Mouse (Mus musculus) natural killer cell, adult 2 months (primary cell): ENCODE data around the gene Chchd6.

Experiments
- DNase-seq, 2 experiments: peaks; one replicate each; pipeline ENCODE4 v3.0.0; 2022; ENCODE audit warnings: low spot score in 2 of 2

Chchd6 gene

DNA sequence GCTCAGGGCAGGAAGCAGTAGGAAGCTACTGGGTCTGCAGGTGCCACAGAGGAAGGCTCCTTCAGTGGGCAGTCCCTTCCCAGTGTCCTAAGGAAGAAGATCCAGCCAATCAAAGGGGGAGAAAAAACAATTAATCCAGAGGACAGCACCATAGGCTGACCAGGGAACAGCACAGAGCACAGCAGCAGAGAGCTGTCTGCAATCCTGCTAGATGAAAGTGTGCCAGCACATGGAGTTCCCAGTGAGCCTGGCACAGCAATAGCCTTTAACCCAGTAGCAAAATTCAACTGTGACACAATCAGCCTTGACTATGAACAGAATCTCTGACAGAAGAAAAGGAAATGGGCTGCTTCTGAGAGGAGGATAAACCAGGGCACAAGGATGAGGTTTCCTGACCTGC lies 9.8 kb downstream of the Chchd6 start:
- no peak for DNase-seq

DNA sequence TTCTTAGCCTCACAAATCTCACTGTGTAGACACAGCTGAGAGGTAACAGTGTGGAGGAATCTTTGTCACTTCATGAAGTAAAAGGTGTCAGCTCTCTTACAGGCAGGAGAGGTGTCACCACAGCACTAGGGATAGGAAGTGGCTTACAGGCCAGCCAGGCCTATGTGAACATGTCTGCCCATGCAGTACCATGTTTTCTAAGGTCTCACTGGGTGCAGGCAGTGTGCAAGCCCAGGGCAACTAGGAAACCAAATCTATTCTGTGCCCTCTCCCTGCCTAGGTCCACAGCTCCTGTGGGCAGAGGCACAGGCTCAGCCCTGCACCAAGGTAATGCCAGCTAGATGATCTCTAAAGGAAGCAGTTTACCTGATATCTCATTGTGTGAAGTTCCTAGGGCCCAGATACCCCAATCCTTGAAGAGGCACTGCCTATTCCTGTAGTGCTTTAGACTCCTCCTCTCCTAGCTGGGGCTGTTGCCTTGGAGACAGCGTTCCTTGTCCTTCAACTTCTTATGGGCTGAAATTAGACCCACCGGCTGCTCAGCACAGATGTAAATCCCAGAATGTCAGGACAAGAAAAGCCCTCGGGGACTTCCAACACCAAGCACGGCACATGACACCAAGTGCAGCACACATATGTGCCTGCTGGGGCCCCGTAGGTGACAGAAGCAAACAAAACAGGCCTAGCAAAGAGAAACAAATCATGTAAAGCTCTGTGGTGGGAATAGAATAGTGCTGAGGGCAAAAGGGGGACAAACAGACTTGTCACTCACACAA lies 10.6 kb downstream of the Chchd6 start:
- no peak for DNase-seq

DNA sequence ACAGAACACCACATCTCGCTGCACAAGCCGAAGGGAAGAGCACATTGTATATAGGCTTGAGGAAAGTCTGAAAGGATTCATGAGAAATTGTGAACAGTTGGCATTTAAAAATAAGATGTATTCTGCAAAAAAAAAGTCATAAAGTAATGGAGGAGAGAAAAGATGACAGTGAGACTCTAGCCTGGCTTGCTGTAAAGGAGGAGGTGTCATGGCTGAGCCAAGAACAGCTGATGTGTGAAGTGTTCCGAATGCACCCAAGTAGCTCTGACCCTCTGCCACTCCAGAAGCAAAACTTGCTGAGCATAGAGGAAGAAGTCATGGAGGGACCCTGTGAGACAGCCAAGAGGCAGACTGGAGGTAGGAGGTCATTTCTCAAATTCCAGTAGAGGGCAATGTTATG lies 12.3 kb downstream of the Chchd6 start:
- no peak for DNase-seq

DNA sequence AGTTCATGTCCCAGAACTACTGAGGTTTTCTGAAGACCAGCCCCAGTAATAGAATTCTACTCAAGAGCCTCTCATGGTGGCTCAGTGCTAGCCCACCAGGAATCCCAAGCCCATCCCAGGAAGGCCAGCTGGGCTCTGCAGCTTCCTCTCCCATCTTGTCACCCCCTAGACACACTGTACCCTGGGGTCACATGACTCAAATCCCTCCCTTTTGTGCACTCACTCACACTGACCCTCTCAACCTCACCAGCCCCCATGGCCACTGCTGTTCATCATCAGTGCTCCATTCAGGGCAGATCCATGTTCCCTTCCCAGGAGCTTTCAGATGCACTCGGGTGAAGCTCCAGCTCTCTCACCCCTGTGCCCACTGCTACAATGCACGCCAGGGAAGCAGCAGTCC lies 20.8 kb downstream of the Chchd6 start:
- DNase-seq = no peak

DNA sequence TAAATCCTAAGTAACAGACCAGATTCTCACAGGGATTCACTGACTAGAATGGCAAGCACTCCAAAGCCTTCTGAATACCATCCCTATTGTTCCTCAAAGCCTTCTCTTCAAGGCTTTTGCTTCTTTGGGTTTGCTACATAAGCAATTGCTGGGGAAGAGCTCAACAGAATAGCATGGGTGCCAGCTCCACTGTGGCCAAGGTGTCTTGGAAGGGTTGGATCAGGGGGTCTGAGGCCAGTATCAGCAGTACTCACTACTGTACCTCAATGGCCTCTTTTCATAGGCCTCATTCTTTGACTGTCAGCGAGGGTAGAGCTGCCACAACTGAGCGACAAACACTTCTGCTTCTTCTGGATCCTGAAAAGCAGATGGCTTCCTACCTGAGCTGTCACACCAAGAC lies 21.7 kb downstream of the Chchd6 start:
- no peak for DNase-seq

DNA sequence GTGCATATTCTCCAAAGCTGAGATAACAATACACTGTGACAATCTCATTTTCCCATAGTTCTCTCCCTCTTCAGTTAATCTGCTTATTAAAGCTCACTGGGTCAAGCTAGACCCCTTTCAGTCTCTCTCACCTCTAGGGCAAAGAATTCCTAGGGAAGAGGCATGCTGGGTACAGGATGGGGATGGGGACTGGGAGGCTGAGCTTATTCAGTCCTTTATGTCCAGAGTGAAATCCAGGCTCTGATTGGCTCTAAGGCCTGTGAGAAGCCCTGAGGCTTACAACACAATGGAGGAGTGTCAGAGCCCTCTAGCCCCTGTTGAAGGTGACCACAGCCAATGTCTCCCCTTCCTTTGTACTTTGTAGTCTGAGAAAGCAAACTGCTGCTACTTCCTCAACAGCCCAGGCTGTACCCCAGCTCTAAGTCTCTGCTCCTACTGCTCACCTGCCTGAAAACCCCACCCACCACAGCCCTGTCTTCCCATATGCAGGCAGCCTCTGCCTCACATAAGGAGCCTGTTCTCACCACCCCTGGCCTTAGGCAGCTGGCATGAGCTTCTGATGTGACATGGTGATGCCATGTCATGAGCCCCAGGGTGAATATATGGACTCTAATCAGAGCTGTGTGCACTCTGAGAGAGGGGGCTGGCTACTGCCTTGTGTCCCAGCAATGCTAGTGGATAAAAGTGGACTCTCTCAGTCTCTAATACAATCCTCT lies 22.4 kb downstream of the Chchd6 start:
- no peak for DNase-seq

DNA sequence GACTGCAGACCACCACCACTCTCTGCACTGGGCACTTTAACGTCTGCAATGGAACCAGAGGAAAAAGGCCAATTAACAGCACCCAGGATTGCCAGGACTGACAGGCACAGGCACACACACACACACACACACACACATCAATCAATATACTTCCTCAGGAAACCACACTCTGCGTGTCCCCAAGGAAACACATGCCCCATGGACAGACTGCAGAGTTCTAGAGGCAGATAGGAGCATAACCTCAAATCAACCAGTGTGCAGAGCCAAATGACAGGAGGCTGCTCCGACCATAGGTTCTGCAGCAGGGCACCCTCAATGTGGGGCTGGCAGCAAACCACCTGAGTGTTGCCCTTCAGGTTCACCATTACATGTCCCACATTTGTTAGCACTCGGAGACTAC lies 26.1 kb downstream of the Chchd6 start:
- DNase-seq = no peak

DNA sequence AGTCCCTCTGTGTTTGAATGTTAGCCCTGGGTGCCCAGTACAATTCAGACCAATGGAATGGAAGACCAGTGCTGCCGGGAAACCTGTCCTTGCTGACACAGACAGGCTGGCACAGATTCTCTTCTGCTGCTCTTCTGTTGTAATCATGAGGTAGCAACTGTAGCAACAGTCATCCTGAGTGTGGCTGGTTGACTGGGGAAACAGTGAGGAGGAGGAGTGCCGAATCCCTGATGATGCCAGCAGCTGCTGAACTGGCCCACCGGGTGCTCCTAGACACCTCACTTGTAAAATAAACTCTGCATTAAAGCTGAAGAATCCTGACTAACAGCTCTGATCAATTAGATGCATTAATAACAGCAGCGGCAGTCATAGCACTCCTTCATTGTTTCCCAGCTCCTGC lies 28.7 kb downstream of the Chchd6 start:
- no peak for DNase-seq

DNA sequence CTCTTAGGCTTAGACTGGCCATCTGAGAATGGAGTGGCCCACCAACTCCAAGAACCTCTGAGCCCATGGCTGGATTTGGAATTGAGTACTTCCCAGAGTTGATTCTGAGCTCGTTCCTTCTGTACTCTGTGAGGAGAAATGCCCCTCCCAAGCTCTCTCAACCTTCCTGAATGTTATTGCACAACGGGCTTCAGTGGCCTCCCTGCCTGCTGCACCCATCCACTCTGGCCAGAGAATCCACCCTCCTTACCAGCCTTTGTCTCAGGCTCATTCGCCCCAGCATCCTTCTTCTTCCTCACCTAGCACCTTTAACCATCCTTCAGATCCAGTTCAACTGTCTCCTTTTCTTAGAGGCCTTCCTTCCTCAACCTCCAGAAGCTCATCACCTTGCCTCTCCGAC lies 32.1 kb downstream of the Chchd6 start:
- DNase-seq = no peak

DNA sequence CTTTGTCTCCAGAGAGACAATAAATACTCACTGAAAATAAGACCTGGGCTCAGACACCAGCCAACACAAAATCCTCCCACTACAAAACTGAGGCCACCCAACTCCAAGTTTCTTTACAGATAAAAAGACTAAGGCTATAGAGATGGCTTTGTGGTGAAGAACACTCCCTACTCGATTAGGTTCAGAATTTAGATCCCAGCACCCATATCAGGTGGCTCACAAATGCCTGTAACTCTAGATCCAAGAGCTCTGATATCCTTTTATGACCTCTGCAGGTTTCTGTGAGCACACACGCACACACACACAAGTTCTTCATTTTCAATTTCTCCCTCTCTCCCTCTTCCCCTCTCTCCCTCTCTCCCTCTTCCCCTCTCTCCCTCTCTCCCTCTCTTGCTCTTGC lies 34.6 kb downstream of the Chchd6 start:
- DNase-seq = no peak

DNA sequence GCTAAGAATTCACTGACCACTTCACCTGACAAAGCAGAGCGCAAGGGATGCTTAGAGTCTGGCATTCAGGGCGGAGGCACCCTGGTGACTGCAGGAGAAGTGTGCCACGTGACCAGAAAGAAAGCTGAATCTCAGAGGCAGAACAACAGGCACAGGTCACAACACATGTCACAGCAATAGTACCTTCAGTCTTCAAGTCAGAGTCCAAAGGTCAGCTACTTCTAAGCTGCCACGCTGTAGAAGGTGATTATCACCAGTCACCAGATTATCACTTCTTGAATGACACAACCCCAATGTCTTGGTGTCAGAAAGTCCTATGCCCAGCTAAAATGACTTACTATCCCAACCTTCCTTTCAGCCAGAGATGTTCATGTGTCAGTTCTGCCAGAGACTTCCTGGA lies 37.8 kb downstream of the Chchd6 start:
- no peak for DNase-seq

DNA sequence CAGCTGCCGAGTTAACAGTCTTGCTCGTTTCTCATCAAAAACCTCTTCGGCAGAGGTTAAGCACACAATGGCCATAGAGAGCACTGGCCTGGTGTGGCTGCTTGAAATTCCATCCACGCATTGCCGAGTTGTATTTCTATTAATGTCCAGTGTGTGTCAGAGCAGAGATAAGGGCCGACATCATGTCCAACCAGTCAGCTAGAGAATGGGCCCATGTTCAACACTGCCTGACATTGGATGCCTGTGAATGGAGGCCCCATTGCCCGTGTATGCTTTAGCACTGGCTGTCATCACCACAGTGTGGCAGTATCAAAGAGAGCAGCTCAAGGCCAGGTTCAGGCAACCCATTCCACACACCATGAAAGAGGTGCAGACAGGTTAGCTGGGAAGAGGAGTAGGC lies 38.9 kb downstream of the Chchd6 start:
- no peak for DNase-seq

DNA sequence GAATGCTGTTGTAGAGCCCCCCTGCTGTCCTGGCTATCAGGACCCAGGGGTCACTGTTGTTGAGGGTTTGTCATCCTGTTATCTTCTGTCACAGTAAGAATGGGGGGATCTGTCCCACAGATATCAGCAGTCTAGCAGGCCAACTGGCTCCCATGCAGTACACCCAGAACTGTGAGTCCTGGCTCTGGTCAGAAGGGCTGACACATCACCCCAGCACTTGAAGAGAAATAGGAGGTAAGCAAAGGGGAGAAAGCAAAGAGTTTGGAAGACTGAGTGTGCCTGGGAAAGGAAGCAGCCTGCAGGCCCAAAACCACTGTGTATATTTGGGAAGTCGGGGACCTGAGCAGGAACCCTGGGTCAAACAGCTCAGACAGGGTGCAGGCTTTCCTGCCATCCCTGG lies 39.5 kb downstream of the Chchd6 start:
- DNase-seq = no peak

DNA sequence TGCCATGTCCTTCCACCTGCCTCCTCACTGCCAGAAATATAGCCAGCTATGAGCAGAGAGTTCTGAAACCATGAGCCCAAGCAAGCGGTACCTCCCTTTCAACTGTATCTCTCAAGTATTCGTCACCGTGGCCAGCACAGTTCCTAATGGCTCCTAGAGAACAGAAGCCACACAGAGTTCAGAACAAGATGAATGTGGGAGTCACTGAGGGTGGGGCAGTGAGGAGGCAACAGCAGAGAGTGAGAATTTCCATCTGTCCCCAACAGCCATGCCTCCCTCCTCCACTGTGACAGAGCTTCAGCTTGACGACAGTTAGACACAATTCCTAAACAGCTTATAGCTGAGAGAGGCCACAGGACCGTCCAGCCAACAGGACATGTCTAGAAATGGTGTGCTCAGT lies 41.4 kb downstream of the Chchd6 start:
- DNase-seq = no peak

DNA sequence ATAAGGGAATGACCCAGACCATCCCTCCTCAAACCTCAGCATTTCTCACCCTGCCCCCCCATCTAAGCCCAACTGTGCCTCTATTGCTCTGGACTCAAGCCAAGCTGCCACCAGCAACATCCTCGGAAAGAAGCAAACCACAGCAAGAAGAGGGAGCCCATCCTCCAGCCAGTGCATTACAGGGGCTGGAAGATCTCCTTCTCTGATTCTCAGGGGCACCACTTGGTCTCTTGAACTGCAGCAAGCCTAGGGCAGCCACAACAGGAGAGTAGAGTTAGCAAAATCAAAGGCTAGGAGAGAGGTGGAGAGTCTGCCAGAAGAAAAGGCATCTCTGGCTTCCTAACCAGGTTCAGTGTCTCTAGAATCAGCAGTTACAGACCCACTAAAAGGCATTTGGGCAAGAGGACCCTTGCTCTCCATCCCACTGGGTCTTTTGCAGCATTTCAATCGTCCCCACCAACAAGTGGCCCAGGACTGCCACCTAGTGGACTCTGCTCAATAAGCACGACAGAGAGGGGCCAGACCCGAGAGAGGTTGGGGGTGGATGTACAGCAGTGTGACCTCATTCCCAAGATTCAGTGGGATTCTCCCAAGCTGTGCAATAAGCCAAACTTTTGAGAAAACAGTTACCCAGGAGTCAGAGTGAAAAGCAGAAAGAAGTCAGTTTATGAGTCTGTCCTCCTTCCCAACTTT lies 42.3 kb downstream of the Chchd6 start:
- DNase-seq = peak in 1 of 2 experiments; percentile 56

DNA sequence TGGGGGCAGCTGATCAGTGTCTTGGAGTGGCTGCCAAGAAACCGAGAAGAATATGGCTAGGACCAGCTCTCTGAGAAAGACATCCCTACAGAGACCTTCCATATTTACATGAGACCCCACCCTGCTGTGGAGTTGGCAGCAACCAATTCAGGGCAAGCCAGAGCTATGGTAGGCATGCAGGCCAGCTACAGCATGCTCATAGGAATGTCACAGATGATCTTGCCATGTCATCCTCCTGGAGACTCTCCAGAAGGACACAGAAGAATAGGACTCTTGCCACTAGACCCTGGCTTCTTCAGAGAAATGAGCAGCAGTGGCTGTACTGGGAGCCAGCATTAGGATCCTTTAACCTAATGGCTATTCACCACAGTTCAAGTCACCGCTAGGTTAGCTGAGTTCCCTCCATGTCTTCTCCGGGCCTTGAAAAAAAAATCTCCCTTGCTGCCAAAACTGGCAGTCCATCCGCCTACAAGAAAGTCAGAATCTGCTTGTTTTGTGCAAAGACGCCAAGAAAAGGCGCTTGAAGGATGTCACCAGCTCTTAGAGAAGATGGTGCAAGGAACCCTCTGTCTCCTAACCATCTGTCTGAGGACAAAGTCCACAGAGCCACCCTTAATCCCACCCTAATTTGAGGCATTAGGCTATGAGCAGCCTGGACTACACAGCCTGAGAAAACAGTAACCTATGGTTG lies 43.0 kb downstream of the Chchd6 start:
- DNase-seq = no peak

DNA sequence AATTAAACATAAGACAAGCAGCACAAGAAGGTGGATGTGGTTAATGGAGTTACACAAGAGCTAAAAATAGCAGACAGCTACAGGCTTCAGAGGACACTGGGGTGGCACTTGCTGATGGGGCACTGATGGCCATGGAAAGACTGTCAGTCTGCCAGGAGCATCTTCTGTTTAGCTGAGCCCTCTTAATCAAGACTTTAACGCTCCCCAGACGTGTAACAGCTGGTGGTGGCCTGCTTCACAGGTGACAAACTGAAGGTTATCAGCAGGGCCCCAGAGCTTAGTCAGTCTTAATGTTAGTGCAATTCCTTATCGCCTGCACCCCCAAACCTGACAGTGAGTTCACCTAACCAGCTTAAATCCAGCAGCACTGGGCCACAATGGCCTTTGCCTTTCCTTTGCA lies 46.3 kb downstream of the Chchd6 start:
- DNase-seq = no peak

DNA sequence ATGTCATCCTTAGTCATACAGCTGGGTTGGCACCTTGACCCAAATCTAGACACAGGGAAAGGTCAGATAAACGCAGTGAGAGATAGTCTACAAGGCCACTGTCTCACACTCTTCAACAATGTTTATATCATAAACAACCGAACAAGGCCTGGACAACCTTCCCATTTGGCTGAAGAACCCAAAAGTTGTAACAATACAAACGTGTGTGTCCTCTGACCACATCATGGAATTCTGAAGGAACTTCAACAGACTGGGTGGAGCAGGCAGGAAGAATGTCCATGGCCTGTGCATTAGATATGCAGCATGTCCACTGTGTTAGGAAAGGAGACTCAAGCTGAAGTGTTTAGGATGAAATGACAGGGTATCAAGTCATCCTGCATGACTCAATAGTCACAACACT lies 47.5 kb downstream of the Chchd6 start:
- DNase-seq = no peak

DNA sequence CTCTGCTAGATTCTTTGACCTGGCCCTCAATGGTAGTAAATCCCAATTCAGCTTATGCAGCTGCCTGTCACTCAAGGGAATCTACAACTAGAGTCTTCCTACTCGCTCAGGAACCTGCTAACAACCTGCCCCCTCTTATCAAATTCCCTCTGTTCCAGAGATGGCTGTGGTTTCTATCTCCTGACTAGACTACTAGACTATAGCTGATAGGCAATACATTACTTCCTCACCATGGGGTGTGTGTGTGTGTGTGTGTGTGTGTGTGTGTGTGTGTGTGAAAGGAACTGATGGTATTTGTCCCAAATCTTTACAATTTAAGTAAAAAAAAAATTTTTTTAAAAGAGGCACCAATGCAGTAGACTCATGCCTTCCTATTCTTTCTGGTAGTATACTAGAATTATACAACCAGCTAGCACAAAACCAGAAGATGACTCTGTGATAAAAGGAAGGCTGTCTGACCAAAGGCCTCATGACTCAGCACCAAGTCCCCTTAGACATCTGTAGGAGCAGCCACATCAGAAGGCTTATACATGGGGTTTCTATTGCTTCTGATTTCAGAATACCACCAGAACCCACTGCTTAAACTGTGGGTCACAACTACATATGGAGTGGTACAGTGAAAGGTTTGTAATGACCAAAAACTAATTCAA lies 57.2 kb downstream of the Chchd6 start:
- DNase-seq = no peak

DNA sequence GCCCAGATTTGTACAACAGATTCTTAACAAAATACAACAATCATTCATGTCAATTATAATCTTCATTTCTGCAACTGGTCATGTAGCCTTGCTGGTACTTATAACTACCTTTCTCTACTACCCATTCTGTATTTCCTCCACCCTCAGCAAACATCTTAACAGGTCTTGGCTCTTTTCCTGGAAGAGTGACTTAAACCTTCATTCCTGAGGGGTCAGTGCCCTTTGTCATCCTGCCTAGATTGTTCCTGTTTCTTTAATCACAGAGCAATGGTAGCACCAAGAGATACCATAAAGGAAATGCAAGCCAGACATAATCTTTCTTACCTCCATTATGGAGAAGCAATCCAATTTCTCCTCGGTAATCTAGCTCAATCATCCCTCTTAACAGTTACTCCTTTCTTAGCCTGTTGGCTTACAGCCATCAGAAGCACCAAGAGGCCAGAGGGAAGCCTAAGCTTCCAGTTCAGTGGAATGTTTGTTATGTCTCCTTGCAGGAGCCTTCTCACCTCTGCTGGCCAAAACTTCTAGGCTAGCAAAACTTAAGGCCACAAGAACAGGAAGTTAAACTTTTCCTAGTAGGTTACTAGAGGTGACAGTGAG lies 59.7 kb downstream of the Chchd6 start:
- no peak for DNase-seq

DNA sequence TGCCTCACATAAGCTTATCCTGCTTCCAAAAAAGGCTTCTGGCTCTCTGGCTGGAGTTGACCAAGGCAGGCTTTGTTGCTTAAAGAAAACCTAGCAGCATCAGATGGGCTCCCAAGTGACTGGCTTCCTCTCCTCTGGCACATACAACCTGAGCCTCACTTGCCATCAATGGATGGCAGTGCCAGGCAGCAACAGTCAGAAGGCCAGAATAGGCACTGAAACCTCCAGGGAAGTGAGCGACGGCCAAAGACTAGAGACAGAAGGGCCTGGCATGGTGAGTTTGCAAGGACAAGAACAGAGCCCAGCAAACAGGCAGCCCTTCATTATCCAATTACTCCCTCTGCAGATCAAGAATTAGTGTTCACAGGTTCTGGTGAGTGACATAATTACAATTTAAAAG lies 70.7 kb downstream of the Chchd6 start:
- DNase-seq = no peak
